Mouse (Mus musculus) ovary, postnatal 14 days (tissue): ENCODE results near the gene Olfr1377.
"Not testable (repeated sequence)": the region's sequence is repeated elsewhere in the genome, so short reads cannot be mapped to it uniquely, and the experiment has no call there.

ENCODE experiments used
- DNase-seq: peaks from one replicate; pipeline ENCODE4 v3.0.0; 2022; ENCODE audit warnings: low spot score

Gene Olfr1377

GRCm38 (mm10) chr11:50981667-50982066, at the start of gene Olfr1377:
Gene Olfr1377 (plus strand): TSS chr11:50981967.
- no peak for DNase-seq

GRCm38 (mm10) chr11:50932040-50932439, 49.7 kb upstream of the Olfr1377 start:
- DNase-seq = no peak

- DNase-seq = no peak
These were observed 43.3 kb upstream of the Olfr1377 start for GRCm38 (mm10) chr11:50938435-50938834.

- peak; percentile 16 for DNase-seq
These were observed 42.0 kb upstream of the Olfr1377 start for GRCm38 (mm10) chr11:50939621-50940366.

- DNase-seq = no peak
These were observed 39.4 kb upstream of the Olfr1377 start for GRCm38 (mm10) chr11:50942386-50942785.

- DNase-seq = no peak
These were observed 38.3 kb upstream of the Olfr1377 start, which contains the start of gene 4933414I15Rik for GRCm38 (mm10) chr11:50943506-50943905. Gene 4933414I15Rik (minus strand): TSS chr11:50943765.

- DNase-seq = no peak
These were observed 29.5 kb upstream of the Olfr1377 start for GRCm38 (mm10) chr11:50952290-50952689.

GRCm38 (mm10) chr11:50953665-50954064, 28.1 kb upstream of the Olfr1377 start, which contains the start of gene Prop1:
Gene Prop1 (minus strand): TSS chr11:50953765.
- no peak for DNase-seq

- DNase-seq = no peak
These were observed 16.9 kb upstream of the Olfr1377 start for GRCm38 (mm10) chr11:50964886-50965285.

- no peak for DNase-seq
These were observed 15.5 kb upstream of the Olfr1377 start, which contains the start of gene Olfr1378 for GRCm38 (mm10) chr11:50966230-50966629. Gene Olfr1378 (plus strand): TSS chr11:50966530.

- no peak for DNase-seq
These were observed 4.6 kb upstream of the Olfr1377 start for GRCm38 (mm10) chr11:50977216-50977615.

- DNase-seq = no peak
These were observed 21.5 kb downstream of the Olfr1377 start, which contains the start of gene Olfr51 for GRCm38 (mm10) chr11:51003296-51003695. Gene Olfr51 (plus strand): TSS chr11:51003596.

- peak; percentile 49 for DNase-seq
These were observed 30.1 kb downstream of the Olfr1377 start for GRCm38 (mm10) chr11:51011821-51012220.

- DNase-seq = no peak
These were observed 32.2 kb downstream of the Olfr1377 start, which contains the start of gene Olfr54 for GRCm38 (mm10) chr11:51013936-51014335. Gene Olfr54 (plus strand): TSS chr11:51014236.

- DNase-seq = no peak
These were observed 34.6 kb downstream of the Olfr1377 start for GRCm38 (mm10) chr11:51016341-51016740.

GRCm38 (mm10) chr11:51026811-51027210, 45.0 kb downstream of the Olfr1377 start:
- DNase-seq = not testable (repeated sequence)

- DNase-seq = not testable (repeated sequence)
These were observed 47.6 kb downstream of the Olfr1377 start for GRCm38 (mm10) chr11:51029381-51029780.

GRCm38 (mm10) chr11:51030225-51030624, 48.5 kb downstream of the Olfr1377 start:
- no peak for DNase-seq

- peak; percentile 37 for DNase-seq
These were observed 51.1 kb downstream of the Olfr1377 start for GRCm38 (mm10) chr11:51032851-51033250.

- DNase-seq = not testable (repeated sequence)
These were observed 52.4 kb downstream of the Olfr1377 start for GRCm38 (mm10) chr11:51034141-51034540.

- DNase-seq = peak; percentile 33
These were observed 54.2 kb downstream of the Olfr1377 start for GRCm38 (mm10) chr11:51035951-51036350.
